Mouse (Mus musculus) erythroid progenitor cell, adult 5-6 weeks (primary cell): ENCODE results near the gene Cenpa. TPM values are rescaled to one million over a fixed set of nuclear protein-coding genes. Genes with fewer than 3 reads are reported as not detected.
A peak's percentile ranks its signal among the peaks of the same experiment; 100 is the strongest.

Experiments used
- ATAC-seq: replicated peaks from 2 replicates; pipeline ENCODE4 v1.8.0; 2016; ENCODE audit warnings: moderate number of reproducible peaks, mild to moderate bottlenecking, moderate TSS enrichment, inconsistent platforms; ENCODE audit not compliant: poor library complexity, low FRiP score, severe bottlenecking
- total RNA-seq, 2 experiments: library from RNA; stranded (forward) in 1 of 2; stranded (reverse) in 1 of 2; fragments of 150-400 nt in 1 of 2; fragments of 186-747, 209-891 nt in 1 of 2; gene quantifications; 2 replicates each; pipeline versions ENCODE4 v1.2.3 to v1.2.4; 2015 to 2017; ENCODE audit warnings: low replicate concordance in 2 of 2

The Cenpa gene
- total RNA-seq, 2 experiments from 2014 or later: 370 to 540 TPM

DNA sequence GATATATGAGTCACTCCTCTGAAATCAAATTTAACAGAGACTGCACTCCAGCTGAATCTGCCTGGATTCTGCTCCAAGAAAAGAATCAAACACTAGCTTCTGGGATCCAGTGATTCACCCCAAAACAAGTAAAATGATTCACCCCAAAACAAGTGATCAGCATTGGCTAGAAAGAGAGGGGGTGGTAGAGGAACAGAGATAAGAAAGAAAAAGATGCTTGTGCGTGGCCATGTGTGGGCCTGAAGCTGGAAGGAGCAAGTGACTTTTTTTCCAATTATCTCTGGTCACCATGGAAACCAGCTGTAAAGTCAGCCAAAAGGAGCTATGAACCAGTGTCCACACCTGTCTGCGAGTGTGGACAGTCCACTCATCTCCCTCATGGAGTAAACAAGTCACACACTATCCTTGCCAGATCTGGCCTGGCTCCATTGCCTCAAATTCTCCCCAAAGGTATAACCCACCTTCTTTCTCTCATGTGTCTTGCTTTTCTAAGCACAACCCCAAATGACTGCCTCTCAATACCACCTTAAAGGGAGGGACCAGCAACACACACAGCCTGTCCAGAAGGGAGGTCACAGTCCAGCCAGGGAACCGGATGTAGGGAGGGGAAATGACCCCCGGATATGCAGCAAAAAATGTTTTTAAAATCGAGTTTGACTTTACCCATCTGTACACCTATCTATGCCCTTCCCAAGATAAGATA, 22.9 kb upstream of the Cenpa start:
- ATAC-seq: no peak

DNA sequence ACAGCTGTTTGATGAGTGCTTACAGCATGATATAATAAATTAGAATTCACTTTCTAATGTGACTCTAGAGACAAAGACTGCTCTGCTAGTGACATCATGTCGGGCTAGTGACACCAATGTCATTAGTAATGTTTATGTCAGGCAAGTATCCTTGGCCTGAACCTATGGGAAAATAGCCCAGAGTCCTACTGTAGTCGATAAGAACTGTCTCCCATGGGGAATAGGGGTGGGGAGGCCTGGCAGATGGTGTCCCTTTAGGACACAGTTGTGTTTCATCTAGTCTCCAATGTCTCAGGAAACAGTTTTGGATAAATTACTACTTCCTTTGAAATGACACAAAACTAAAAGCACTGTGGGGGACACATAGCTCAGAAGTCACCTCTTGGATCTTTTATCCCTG, 20.5 kb upstream of the Cenpa start:
- ATAC-seq: no peak

DNA sequence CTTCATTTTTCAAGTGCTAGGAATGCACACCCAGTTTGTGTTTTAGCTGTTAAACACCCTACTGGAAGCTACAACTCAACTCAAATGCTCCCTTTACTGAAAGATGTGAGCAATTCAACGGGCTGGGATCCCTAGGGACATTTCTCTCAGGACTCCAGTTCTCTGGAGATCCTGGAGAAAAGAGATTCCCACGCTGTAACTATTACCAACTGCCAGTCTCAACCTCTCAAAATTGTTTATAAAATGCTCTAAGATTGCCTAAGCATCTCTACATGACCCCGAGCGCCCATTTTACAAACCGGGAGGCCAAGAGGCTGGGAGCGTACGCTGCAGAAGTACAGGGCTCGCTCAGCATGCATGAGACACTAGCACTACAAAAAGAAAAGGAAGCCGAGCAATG, 19.2 kb upstream of the Cenpa start:
- ATAC-seq: peak; percentile 9; the same call in 1 of the 2 replicates

DNA sequence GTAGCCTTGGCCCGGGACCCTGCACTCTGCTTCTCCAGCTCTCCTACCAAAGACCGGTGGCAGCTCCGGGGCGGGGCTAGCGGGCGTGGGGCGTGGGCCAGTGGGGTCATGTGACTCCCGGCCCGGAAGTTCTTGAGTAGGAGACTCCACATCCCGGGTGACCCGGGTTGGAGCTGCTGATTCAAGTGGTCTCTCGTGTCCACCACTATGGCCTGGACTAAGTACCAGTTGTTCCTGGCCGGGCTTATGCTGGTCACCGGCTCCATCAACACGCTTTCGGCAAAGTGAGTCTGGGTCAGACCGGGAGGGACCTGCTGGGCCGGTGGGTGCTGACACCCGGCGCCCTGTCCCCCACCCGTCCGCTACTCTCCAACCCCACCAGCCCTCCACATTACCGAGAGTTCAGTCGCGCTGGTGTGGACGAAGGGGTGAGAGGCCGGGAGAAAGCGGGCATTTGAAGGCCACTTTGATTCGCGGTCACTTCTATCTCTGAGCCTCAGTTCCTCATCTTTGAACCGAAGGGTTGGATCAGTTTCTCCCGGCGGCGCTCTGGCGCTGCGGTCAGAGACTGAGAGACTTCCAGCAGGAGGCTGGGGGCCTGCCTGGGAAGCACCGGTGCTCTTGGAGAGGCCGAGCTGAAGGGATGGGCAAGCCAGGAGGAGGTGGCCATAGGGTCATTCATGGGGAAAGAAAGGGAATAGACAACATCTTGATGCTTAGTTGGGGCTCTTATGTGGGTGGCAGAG, 18.6 kb upstream of the Cenpa start, which contains the start of gene Slc35f6:
TSS of gene Slc35f6 (plus strand) at position 119 of the 746 bp plus-strand sequence.
- peak; percentile 97 for ATAC-seq

DNA sequence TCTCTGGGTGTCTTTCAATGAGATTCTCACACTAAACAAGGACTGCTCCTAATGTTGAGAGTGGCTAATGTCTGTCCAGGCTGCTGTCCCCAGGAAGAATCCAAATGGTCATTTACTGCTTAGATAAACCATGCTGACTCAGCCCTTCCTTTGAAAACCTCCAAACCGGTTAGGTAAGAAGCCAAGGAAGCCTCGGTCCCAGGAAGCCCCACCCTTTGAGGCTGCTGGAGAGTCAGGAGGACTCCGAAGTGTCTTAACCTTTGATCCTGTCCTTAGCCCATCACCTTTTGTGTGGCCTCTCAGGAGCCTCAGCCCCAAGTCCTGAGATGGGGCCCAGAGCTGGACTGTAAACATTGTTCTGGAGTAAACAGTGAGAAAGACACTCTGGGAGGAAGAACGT, 17.0 kb upstream of the Cenpa start:
- ATAC-seq: no peak

DNA sequence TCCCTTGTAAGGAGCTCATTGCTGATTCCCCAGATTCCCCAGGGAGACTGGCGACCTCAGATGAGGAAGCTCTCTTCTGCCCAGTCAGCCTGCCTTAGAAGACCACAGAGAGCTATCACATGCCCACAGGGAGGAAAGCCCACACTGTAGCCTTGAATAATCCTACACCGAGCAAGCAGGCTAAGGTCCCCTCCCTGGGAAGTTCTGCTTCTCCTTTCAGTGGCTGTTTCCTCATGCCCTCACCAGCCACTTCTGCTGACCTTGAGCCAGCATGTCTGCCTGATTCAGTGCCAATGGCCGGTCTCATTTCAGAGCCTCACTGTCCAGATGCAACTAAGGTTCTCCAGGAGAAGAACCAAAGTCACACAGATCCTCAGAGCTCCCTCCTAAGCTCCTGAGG, 15.8 kb upstream of the Cenpa start:
- no peak for ATAC-seq

DNA sequence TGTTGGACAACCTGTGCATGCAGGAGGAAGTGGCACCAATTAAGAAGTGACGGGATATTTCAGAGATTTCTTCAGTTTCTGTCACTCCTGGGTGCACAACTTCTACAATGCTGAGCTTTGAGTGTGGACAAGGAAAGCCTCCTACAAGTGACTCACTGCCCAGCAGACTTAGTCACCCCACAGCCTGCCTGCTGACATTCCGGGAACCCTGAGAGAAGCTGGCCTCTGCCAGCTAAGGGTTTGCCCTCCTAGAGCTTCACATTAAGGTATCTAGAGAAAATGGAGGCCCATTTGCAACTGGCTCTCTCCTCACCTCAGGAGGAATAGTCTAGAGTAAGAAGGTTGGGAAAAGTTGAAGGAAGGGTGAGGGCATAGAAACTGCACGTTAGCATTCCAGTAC, 15.0 kb upstream of the Cenpa start:
- no peak for ATAC-seq

DNA sequence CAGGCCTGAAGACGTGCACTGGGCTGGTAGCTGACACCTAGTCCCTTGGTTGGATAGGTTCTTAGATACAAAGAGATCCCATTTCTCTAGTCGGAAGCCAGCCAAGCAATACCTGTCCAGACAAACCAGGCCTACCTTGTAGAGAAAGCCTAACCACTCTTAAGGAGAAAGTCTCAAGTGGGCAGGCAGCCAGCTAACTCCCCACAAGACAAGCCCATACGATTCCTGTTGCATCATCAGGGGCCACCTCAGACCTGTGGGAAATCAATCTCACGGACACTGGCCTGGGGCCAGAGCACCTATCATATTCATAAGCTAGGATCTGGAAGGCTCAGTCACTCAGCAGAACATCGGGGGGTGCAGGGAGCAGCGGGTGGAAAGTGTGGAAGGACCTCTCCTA, 13.3 kb upstream of the Cenpa start:
- ATAC-seq: no peak

DNA sequence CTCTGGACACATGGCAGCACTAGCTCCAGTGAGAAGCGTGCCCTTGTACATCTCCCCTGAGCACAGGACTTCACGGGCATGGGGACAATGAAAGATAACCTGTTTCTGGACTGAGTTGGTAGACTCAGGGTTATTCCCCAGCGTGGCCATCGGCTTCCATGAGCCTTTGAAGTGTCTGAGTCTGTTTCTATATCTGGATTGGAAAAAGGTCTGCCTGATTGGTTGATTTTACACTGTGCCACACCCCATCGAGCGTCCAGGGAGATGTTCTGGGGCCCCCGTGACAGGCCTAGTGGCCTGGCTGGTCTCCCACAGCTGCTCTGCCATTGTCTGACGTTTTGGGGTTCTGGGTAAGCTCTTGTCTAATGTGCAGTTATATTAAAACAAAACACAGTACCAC, 11.5 kb upstream of the Cenpa start:
- ATAC-seq: no peak

DNA sequence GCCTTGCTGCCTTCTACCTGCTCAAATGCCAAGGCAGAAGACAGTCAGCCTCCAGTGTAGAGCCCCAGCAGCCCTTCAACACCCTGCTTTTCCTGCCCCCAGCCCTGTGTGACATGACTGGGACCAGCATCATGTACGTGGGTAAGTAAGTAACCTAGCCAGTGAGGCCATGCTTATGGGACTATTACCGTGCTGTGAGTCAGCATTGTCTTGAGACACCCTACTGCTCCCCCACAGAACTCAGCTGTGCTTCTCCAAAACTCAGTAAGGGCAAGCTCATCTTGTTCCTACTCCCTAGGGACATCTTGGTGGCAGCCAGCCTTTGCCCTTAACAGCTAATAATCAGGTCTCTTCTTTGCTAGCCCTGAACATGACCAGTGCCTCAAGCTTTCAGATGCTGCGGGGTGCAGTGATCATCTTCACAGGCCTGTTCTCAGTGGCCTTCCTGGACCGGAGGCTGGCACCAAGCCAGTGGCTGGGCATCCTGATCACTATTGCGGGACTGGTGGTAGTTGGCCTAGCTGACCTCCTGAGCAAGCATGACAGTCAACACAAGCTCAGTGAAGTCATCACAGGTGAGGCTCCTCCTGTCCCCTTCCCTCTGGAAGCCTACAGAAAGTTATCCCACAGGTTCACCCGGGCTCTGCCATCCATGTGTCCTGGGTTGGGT, 10.9 kb upstream of the Cenpa start:
- ATAC-seq: no peak

DNA sequence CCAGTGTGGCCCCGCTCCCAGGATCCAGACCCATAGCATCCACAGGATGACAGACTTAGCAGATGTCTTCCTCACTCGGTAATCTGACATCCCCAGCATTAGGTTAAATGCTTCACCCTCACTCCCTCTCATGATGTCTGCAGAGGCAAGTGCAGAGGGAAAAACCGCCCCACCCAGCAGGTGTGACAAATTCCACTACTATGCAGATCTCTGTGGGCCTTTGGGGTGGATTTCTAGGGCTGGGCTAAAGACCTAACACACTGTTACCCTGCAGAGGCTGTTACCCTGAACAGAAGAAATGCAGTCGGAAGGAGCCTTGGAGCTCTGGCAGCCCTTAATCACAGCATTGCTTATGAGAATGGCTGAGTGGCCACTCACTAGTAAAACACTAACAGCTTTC, 7.5 kb upstream of the Cenpa start:
- no peak for ATAC-seq

DNA sequence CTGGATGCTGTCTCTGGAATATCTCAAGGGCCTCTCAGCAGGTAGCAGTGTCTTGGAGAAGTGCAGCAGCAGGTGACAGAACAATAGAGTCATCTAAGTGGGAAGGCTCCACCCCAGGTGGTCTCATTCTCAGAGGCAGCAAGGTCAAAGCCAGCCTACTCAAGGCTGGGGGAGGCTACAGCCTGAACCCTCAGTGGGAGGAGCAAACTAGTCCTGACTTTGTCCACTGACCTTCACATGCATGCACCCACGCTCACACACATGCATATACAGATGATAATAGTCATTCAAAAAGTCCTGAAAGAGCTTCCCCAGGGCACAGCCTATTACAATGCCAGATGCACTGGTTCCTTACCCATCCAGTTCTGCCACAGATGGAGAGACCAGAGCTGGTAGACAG, 6.3 kb upstream of the Cenpa start:
- no peak for ATAC-seq

DNA sequence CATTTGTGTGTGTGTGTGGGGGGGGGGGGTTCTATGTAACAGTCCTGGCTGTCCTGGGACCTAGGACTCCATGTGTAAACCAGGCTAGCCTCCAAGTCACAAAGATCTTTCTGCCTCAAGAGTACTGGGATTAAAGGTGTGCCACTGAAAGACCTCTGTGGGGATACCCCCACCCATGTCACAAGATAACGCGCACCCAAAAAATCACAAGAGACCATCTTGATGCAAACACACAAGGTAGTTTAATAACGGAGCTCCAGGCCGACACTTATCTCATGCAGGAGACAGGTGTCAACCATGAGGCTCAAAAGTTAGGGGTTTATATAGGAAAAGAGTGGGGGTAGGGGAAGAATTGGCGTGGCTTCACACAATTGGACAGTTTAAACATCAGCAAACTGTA, 5.8 kb upstream of the Cenpa start:
- ATAC-seq: no peak

DNA sequence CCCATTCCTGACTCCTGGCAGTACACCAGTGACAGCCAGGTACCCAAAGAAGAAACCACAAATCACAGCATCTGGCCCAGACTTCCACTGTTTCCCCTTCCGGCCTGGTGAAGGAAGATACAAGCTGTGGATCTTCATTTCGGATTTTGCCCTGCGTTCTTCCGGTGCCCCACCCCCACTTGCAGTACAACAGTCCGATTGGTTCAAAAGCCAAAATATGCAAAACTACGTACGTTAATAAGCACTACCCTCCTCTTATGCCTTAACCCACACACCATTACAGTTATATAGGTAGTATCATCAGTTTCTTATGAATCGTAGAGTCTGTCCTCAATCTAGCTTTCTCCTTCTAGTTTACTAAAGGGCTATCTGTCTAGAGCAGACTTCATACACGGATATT, 1.2 kb upstream of the Cenpa start:
- ATAC-seq: no peak

DNA sequence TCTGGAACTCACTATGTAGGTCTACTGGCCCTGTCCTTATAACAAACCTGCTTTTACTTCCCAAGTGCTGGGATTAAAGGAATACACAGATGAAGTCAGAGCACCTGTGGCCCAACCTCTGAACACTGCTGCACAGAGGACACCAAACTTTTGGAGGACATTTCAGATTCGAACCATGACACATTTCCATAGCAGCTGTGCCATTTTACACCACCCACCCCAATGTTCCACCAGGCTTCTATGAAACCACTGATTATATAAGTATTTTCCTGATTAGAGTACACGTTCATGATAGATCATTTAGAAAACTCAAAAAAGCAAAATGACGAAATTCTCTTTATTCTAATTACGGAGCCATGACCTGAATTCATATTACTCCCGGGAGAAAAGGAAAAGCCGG, 609 bp upstream of the Cenpa start:
- ATAC-seq: 0 out of 2 replicates have a peak, but pooled peaks have one; percentile 17

DNA sequence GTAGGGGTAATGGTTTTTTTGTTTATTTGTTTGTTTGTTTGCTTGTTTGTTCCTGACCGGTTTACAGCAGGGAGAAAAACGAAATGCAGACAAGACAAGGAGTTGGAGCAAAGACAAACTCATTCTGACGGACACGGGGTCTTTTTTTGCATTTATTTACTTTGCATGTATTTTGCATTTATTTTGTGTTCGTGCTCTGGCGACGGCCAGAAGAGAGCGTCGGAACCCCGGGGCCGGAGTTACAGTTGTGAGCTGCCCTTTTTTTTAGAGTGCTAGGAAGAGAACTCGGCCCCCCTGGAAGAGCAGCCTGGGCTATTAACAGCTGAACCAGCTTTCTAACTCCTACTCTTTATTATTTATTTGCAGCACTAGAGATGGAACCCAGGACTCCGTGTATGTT, 638 bp downstream of the Cenpa start:
- ATAC-seq: no peak

DNA sequence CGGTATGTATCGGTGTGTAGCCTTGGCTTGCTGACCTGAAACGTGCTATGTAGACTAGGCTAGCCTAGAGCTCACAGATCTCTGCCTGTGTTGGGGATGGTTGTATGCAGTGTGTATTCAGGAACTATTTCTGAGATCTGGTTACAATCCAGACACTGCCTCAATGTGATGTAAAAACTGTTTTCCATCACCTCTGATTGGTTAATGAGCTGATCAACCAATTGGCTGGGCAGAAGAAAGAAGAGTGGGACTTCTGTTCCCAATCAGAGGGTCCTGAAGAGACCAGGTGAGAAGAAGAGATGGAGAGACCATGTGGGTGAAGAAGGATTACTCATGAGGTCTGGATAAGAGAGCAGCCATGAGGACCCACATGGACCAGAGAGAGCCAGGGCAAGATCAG, 1.1 kb downstream of the Cenpa start:
- ATAC-seq: peak; percentile 20; the same call in 1 of the 2 replicates

DNA sequence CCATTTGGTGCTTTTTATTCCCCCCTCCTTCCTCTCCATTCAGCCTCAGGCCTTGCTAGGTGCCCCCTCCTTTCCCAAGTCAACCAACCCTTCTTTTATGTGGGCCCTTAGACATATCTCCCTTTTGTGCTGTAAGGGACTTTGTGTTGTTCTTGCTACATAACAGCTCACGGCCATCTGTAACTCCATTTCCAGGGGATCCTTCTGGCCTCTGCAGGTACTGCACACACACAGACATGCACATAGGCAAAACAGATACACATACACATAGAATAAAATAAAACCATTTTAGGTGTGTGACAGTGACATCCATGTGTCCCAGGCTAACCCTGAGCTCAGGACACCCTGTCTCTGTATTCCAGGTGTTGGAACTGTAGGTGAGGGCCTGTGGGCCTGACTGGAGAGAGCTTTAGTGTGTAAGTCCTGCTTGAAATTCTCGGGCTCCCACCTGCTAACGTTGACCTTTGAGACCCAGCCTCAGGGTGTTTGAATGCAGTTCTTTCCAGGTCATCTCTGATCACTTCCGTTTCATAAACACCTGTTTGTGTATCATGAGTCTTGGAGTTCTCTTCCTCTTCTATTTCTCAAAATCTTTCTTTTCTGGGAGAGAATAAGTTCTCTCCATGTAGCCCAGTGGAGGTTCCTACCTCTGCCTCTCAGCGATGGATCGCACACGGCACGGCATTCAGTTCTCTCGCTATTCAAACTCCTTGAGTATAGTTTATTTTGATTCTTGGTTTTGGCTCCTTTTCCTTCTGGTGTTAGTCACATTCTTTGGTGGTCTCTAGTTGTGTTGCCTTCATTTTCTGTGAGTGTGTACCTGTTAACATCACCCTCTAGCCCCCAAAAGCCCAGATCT, 2.3 kb downstream of the Cenpa start:
- ATAC-seq: no peak

DNA sequence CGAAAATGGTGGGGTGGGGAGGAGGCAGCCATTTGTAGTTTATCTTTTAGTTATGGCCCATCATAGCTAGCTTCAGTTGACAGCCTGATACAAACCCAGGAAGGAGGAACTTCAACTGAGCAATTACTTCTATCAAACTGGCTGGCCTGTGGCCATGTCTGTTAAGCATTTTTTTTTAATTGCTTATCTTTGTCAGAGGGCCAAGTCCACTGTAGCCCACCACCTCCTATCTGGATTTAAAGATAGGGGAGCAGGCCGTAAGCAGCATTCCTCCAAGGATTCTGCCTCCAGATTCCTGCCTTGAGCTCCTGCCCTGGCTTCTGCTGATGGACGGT, 2.9 kb downstream of the Cenpa start:
- ATAC-seq: no peak

DNA sequence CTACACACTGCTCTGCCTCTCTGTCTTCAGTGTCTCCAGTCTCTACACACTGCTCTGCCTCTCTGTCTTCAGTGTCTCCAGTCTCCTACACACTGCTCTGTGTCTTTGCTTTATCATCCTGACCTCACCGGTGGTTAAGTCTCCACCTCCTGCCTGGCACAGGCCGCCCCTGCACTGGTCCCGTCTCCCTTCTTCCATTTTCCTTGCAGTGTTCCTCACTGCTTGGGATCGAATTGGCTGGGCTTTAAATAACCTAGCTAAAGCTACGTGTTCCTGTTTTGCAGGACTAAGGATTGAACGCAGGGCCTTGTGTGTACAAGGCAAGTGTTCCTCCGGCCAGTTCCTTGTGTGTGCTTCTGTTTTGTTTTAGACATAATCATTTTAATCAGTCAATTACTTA, 3.5 kb downstream of the Cenpa start:
- no peak for ATAC-seq
